8 mouse cellular contexts compared by ENCODE assay signal in genomic region chr5:122990411-122991160, GRCm38 (mm10). TPM values are rescaled to one million over a fixed set of nuclear protein-coding genes. Genes with fewer than 3 reads are reported as not detected.
DNase-seq lines count a peak whose midpoint lies in the region; ATAC-seq and TF ChIP-seq lines count a peak whose summit lies in the region.

No protein-coding gene starts in this region.

- H3K27ac ChIP-seq in embryonic facial prominence, embryonic 14.5 days (replicated peaks; ENCODE audit: low read depth, low read length): no peak overlapping the region
- no peak overlapping the region for H3K27ac ChIP-seq in limb, embryonic 14.5 days (replicated peaks; ENCODE audit: low read depth, low read length)
- H3K27ac ChIP-seq in neural tube, embryonic 12.5 days: no peak overlapping the region

- peak overlapping the region; percentile 42; the same call in 1 of the 2 replicates for H3K9ac ChIP-seq in embryonic facial prominence, embryonic 14.5 days (ENCODE audit: low read depth, low read length)
- 0 out of 2 replicates have a peak overlapping the region, but pooled peaks have one; percentile 83 for H3K9ac ChIP-seq in limb, embryonic 14.5 days (ENCODE audit: low read depth, low read length, severe bottlenecking)
- H3K9ac ChIP-seq in neural tube, embryonic 12.5 days: peak overlapping the region; percentile 36; the same call in 1 of the 2 replicates

- DNase-seq in spleen, adult 12 weeks (ENCODE audit: low spot score): peak; percentile 53
- no peak for DNase-seq in spleen, postnatal 4 days (ENCODE audit: low spot score in 2 of 2)
- DNase-seq in embryonic facial prominence, embryonic 14.5 days (ENCODE audit: low spot score): no peak
- DNase-seq in limb, embryonic 14.5 days (ENCODE audit: low spot score): no peak
- DNase-seq in right cerebral cortex, postnatal 25 days: no peak
- no peak for DNase-seq in urinary bladder, postnatal 25 days (ENCODE audit: low spot score)
- DNase-seq in adrenal gland, postnatal 10 days: no peak

- no peaks in the 10 kb centered on the region for H3K36me3 ChIP-seq in embryonic facial prominence, embryonic 14.5 days (ENCODE audit: control insufficient read depth, insufficient read depth, low read length)
- H3K36me3 ChIP-seq in limb, embryonic 14.5 days (ENCODE audit: control insufficient read depth, insufficient read depth, low read length): no peaks in the 10 kb centered on the region
- no peaks in the 10 kb centered on the region for H3K36me3 ChIP-seq in neural tube, embryonic 12.5 days

- H3K4me1 ChIP-seq in embryonic facial prominence, embryonic 14.5 days (ENCODE audit: control insufficient read depth, insufficient read depth, low read length): peaks cover 27% of the 10 kb centered on the region
- peaks cover 34% of the 10 kb centered on the region for H3K4me1 ChIP-seq in limb, embryonic 14.5 days (ENCODE audit: control insufficient read depth, insufficient read depth, low read length)
- peaks cover 52% of the 10 kb centered on the region for H3K4me1 ChIP-seq in neural tube, embryonic 12.5 days

- no peak for TF ChIP-seq POLR2A in limb, embryonic 14.5 days (IDR thresholded peaks at IDR 0.05; ENCODE audit: borderline replicate concordance, extremely low read depth, insufficient read depth, insufficient read length)

- 0 out of 2 replicates have a peak, but pooled peaks cover 2% of the 10 kb centered on the region for H3K27me3 ChIP-seq in embryonic facial prominence, embryonic 14.5 days (replicated peaks; ENCODE audit: control insufficient read depth, insufficient read depth, low read length)
- H3K27me3 ChIP-seq in limb, embryonic 14.5 days (ENCODE audit: control insufficient read depth, insufficient read depth, low read length): no peaks in the 10 kb centered on the region
- no peaks in the 10 kb centered on the region for H3K27me3 ChIP-seq in neural tube, embryonic 12.5 days (replicated peaks)

- H3K9me3 ChIP-seq in embryonic facial prominence, embryonic 14.5 days (ENCODE audit: control insufficient read depth, low read length): no peaks in the 10 kb centered on the region
- H3K9me3 ChIP-seq in limb, embryonic 14.5 days (ENCODE audit: control insufficient read depth, low read length): no peaks in the 10 kb centered on the region
- no peaks in the 10 kb centered on the region for H3K9me3 ChIP-seq in neural tube, embryonic 12.5 days

- ATAC-seq in embryonic facial prominence, embryonic 14.5 days (ENCODE audit: low read depth): no peak
- ATAC-seq in limb, embryonic 14.5 days (ENCODE audit: low FRiP score, low read depth): no peak
- ATAC-seq in neural tube, embryonic 12.5 days (ENCODE audit: low FRiP score, low read depth): no peak

- peak overlapping the region; percentile 99; the same call in 1 of the 2 replicates for H3K4me2 ChIP-seq in embryonic facial prominence, embryonic 14.5 days (ENCODE audit: low read depth, low read length)
- H3K4me2 ChIP-seq in limb, embryonic 14.5 days (replicated peaks; ENCODE audit: low read depth, low read length, severe bottlenecking): peak overlapping the region; percentile 99
- H3K4me2 ChIP-seq in neural tube, embryonic 12.5 days (replicated peaks): peak overlapping the region; percentile 98

- H3K4me3 ChIP-seq in embryonic facial prominence, embryonic 14.5 days (ENCODE audit: low read depth, low read length): 0 out of 2 replicates have a peak overlapping the region, but pooled peaks have one; percentile 1
- H3K4me3 ChIP-seq in limb, embryonic 14.5 days (replicated peaks; ENCODE audit: low read length): peak overlapping the region; percentile 74
- H3K4me3 ChIP-seq in neural tube, embryonic 12.5 days: peak overlapping the region; percentile 67; the same call in 1 of the 2 replicates

- WGBS in embryonic facial prominence, embryonic 14.5 days: 29% methylated on average over 16 of the region's 16 CpGs
- WGBS in limb, embryonic 14.5 days: 19% methylated on average over 16 of the region's 16 CpGs
- 7% methylated on average over 16 of the region's 16 CpGs for WGBS in neural tube, embryonic 12.5 days

RNA-seq across cellular contexts. Expression of gene Kdm2b, which starts 1.0 kb away (rescaled TPM):
- 30.1 and 31.0 TPM in 2 replicates for polyA plus RNA-seq in embryonic facial prominence, embryonic 14.5 days (2014; fragmentation: Nextera tagmentation; extraction: Ambion mirVana)
- polyA plus RNA-seq in limb, embryonic 14.5 days (2012; rRNA removed): 40.9 and 45.8 TPM in 2 replicates
- 37.0 and 41.7 TPM in 2 replicates for polyA plus RNA-seq in limb, embryonic 14.5 days (2014; fragmentation: Nextera tagmentation; extraction: Ambion mirVana)
- polyA plus RNA-seq in neural tube, embryonic 12.5 days (2016; fragmentation: Nextera tagmentation; extraction: Ambion mirVana): 105 and 106 TPM in 2 replicates
- 10 to 100 TPM; 22.8 to 27.6 TPM for total RNA-seq in adrenal gland, postnatal 10 days (2021)

RNA-seq across cellular contexts. Expression of gene Orai1, which starts 24.3 kb away (rescaled TPM):
- polyA plus RNA-seq in embryonic facial prominence, embryonic 14.5 days (2014; fragmentation: Nextera tagmentation; extraction: Ambion mirVana): 19.5 and 20.8 TPM in 2 replicates
- 25.0 and 35.0 TPM in 2 replicates for polyA plus RNA-seq in limb, embryonic 14.5 days (2012; rRNA removed)
- polyA plus RNA-seq in limb, embryonic 14.5 days (2014; fragmentation: Nextera tagmentation; extraction: Ambion mirVana): 20.7 and 20.9 TPM in 2 replicates
- polyA plus RNA-seq in neural tube, embryonic 12.5 days (2016; fragmentation: Nextera tagmentation; extraction: Ambion mirVana): 13.9 and 14.2 TPM in 2 replicates
- total RNA-seq in adrenal gland, postnatal 10 days (2021): 10 to 100 TPM; 13.2 to 14.6 TPM

RNA-seq across cellular contexts. Expression of gene Morn3, which starts 56.2 kb away (rescaled TPM):
- 0.34 and 3.6 TPM in 2 replicates for polyA plus RNA-seq in embryonic facial prominence, embryonic 14.5 days (2014; fragmentation: Nextera tagmentation; extraction: Ambion mirVana)
- not detected in 2 replicates for polyA plus RNA-seq in limb, embryonic 14.5 days (2012; rRNA removed)
- not detected in 2 replicates for polyA plus RNA-seq in limb, embryonic 14.5 days (2014; fragmentation: Nextera tagmentation; extraction: Ambion mirVana)
- polyA plus RNA-seq in neural tube, embryonic 12.5 days (2016; fragmentation: Nextera tagmentation; extraction: Ambion mirVana): not detected in 2 replicates
- not detected for total RNA-seq in adrenal gland, postnatal 10 days (2021)

Comparison
In these comparisons a context has a peak if more than half of its experiments do, and no peak if none do; other contexts are left out.
1. H3K4me3 ChIP-seq: peak in every context shown above with its lines; median percentile 74 in limb, embryonic 14.5 days; 67 in neural tube, embryonic 12.5 days; 1 in embryonic facial prominence, embryonic 14.5 days.